Mouse (Mus musculus): ENCODE measurements around the gene Trnp1. TPM values are rescaled to one million over a fixed set of nuclear protein-coding genes. Genes with fewer than 3 reads are reported as not detected.

Trnp1 gene
- polyA plus RNA-seq, 1 experiment, result 10.4 TPM

GRCm38 (mm10) chr4:133460006-133460405, 38.3 kb downstream of the Trnp1 start:
- H3K36me3 ChIP-seq (ENCODE audit: control insufficient read depth, insufficient read depth, low read length, poor library complexity, severe bottlenecking), result no peaks in the 10 kb centered on the region
- H3K27ac ChIP-seq (ENCODE audit: insufficient read depth, low read length), result no peak overlapping the region
- no peak overlapping the region for H3K9ac ChIP-seq (ENCODE audit: low read depth, poor library complexity, severe bottlenecking)
- no peaks in the 10 kb centered on the region for H3K27me3 ChIP-seq (ENCODE audit: control insufficient read depth, insufficient read depth, low read length, poor library complexity, severe bottlenecking)
- no peak overlapping the region for H3K4me3 ChIP-seq (ENCODE audit: low read depth, low read length)
- H3K9me3 ChIP-seq (replicated peaks; ENCODE audit: control insufficient read depth, insufficient read depth, low read length, poor library complexity, severe bottlenecking), result no peaks in the 10 kb centered on the region
- H3K4me1 ChIP-seq (ENCODE audit: control insufficient read depth, insufficient read depth, low read length), result peaks cover 9% of the 10 kb centered on the region
- no peak for TF ChIP-seq EP300 (IDR thresholded peaks at IDR 0.05; ENCODE audit: insufficient read depth, low read depth, low read length)
- TF ChIP-seq CTCF (IDR thresholded peaks at IDR 0.05; ENCODE audit: low read depth, low read length), result no peak
- no peak for TF ChIP-seq POLR2A (IDR thresholded peaks at IDR 0.05; ENCODE audit: insufficient read depth, low read length)

GRCm38 (mm10) chr4:133458044-133458443, 40.3 kb downstream of the Trnp1 start:
- Histone ChIP-seq H3K9me3 (replicated peaks; ENCODE audit: control insufficient read depth, insufficient read depth, low read length, poor library complexity, severe bottlenecking) (no peaks in the 10 kb centered on the region), H3K9ac (ENCODE audit: low read depth, poor library complexity, severe bottlenecking) (no peak overlapping the region), H3K27me3 (ENCODE audit: control insufficient read depth, insufficient read depth, low read length, poor library complexity, severe bottlenecking) (no peaks in the 10 kb centered on the region), H3K4me3 (ENCODE audit: low read depth, low read length) (no peak overlapping the region), H3K36me3 (ENCODE audit: control insufficient read depth, insufficient read depth, low read length, poor library complexity, severe bottlenecking) (no peaks in the 10 kb centered on the region), H3K27ac (ENCODE audit: insufficient read depth, low read length) (no peak overlapping the region), H3K4me1 (ENCODE audit: control insufficient read depth, insufficient read depth, low read length) (peaks cover 6% of the 10 kb centered on the region)
- no peak for TF ChIP-seq POLR2A (IDR thresholded peaks at IDR 0.05; ENCODE audit: insufficient read depth, low read length)
- no peak for TF ChIP-seq CTCF (IDR thresholded peaks at IDR 0.05; ENCODE audit: low read depth, low read length)
- no peak for TF ChIP-seq EP300 (IDR thresholded peaks at IDR 0.05; ENCODE audit: insufficient read depth, low read depth, low read length)

GRCm38 (mm10) chr4:133452433-133452832, 45.9 kb downstream of the Trnp1 start:
- Histone ChIP-seq H3K4me3 (ENCODE audit: low read depth, low read length) (no peak overlapping the region), H3K27me3 (ENCODE audit: control insufficient read depth, insufficient read depth, low read length, poor library complexity, severe bottlenecking) (no peaks in the 10 kb centered on the region), H3K9ac (ENCODE audit: low read depth, poor library complexity, severe bottlenecking) (no peak overlapping the region), H3K36me3 (ENCODE audit: control insufficient read depth, insufficient read depth, low read length, poor library complexity, severe bottlenecking) (no peaks in the 10 kb centered on the region), H3K9me3 (replicated peaks; ENCODE audit: control insufficient read depth, insufficient read depth, low read length, poor library complexity, severe bottlenecking) (no peaks in the 10 kb centered on the region), H3K4me1 (ENCODE audit: control insufficient read depth, insufficient read depth, low read length) (peaks cover 8% of the 10 kb centered on the region), H3K27ac (ENCODE audit: insufficient read depth, low read length) (no peak overlapping the region)
- TF ChIP-seq POLR2A (IDR thresholded peaks at IDR 0.05; ENCODE audit: insufficient read depth, low read length) (no peak), CTCF (IDR thresholded peaks at IDR 0.05; ENCODE audit: low read depth, low read length) (no peak), EP300 (IDR thresholded peaks at IDR 0.05; ENCODE audit: insufficient read depth, low read depth, low read length) (no peak)

DNA sequence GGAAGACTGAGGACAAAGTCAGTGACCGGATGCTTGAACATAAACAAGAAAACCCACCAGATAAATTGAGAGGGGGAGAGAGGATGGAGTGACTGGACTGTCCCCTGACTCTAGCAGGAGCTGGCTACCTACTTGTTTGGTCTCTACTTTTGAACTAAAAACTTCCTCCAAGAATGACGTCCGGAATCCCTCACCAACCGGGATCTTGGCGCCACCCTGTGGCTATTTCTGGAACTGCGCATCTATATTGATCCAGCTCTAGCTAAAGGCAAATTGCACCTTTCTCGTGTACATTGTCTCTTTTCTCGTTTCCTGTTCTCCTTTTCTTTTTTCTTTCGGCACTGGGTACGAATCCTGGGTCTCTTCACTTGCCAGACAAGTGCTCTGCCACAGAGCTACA, 46.8 kb downstream of the Trnp1 start:
- no peak overlapping the region for H3K4me3 ChIP-seq (ENCODE audit: low read depth, low read length)
- no peaks in the 10 kb centered on the region for H3K36me3 ChIP-seq (ENCODE audit: control insufficient read depth, insufficient read depth, low read length, poor library complexity, severe bottlenecking)
- H3K9ac ChIP-seq (ENCODE audit: low read depth, poor library complexity, severe bottlenecking), result no peak overlapping the region
- no peak overlapping the region for H3K27ac ChIP-seq (ENCODE audit: insufficient read depth, low read length)
- no peaks in the 10 kb centered on the region for H3K27me3 ChIP-seq (ENCODE audit: control insufficient read depth, insufficient read depth, low read length, poor library complexity, severe bottlenecking)
- no peaks in the 10 kb centered on the region for H3K9me3 ChIP-seq (replicated peaks; ENCODE audit: control insufficient read depth, insufficient read depth, low read length, poor library complexity, severe bottlenecking)
- H3K4me1 ChIP-seq (ENCODE audit: control insufficient read depth, insufficient read depth, low read length), result peaks cover 8% of the 10 kb centered on the region
- TF ChIP-seq CTCF (IDR thresholded peaks at IDR 0.05; ENCODE audit: low read depth, low read length), result peak; percentile 89
- TF ChIP-seq POLR2A (IDR thresholded peaks at IDR 0.05; ENCODE audit: insufficient read depth, low read length), result no peak
- TF ChIP-seq EP300 (IDR thresholded peaks at IDR 0.05; ENCODE audit: insufficient read depth, low read depth, low read length), result no peak

GRCm38 (mm10) chr4:133449726-133450125, 48.6 kb downstream of the Trnp1 start:
- Histone ChIP-seq H3K9ac (ENCODE audit: low read depth, poor library complexity, severe bottlenecking) (no peak overlapping the region), H3K9me3 (replicated peaks; ENCODE audit: control insufficient read depth, insufficient read depth, low read length, poor library complexity, severe bottlenecking) (no peaks in the 10 kb centered on the region), H3K27ac (ENCODE audit: insufficient read depth, low read length) (no peak overlapping the region), H3K27me3 (ENCODE audit: control insufficient read depth, insufficient read depth, low read length, poor library complexity, severe bottlenecking) (no peaks in the 10 kb centered on the region), H3K4me3 (ENCODE audit: low read depth, low read length) (no peak overlapping the region), H3K4me1 (ENCODE audit: control insufficient read depth, insufficient read depth, low read length) (peaks cover 8% of the 10 kb centered on the region), H3K36me3 (ENCODE audit: control insufficient read depth, insufficient read depth, low read length, poor library complexity, severe bottlenecking) (no peaks in the 10 kb centered on the region)
- TF ChIP-seq EP300 (IDR thresholded peaks at IDR 0.05; ENCODE audit: insufficient read depth, low read depth, low read length) (no peak), CTCF (IDR thresholded peaks at IDR 0.05; ENCODE audit: low read depth, low read length) (peak; percentile 92), POLR2A (IDR thresholded peaks at IDR 0.05; ENCODE audit: insufficient read depth, low read length) (no peak)

DNA sequence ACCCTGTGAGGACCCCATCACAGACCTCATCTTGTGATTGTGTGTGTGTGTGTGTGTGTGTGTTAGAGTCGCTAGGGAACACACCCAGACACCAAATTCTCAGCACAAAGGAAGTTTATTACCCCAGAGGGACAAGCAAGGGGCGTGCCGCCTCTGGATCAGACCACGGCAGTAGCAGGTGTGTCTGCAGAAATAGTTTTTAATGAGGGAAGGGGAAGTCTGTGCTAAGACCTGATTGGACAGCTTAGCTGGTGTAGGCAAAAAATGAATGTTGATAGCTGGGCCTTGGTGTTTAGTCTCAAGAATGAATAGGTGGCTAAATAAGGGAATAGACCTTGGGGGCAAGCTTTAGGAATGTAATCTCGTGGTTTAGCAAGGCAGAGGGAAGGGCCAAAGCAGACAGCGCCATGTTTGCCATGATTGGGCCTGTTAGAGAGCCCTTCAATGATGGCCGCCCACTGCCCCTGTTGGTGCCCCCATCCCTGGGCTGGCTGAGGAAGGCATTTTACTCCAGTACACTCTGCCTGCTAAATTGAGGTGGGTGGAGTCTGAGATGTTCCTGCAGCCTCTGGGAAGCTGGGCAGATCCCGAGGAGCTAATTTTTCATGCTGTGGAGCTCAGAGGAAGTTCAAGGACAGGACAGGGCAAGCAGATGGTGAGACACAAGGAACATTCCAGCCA, 49.5 kb downstream of the Trnp1 start:
- Histone ChIP-seq H3K27ac (ENCODE audit: insufficient read depth, low read length) (no peak overlapping the region), H3K9ac (ENCODE audit: low read depth, poor library complexity, severe bottlenecking) (0 out of 2 replicates have a peak overlapping the region, but pooled peaks have one; percentile 29), H3K27me3 (ENCODE audit: control insufficient read depth, insufficient read depth, low read length, poor library complexity, severe bottlenecking) (no peaks in the 10 kb centered on the region), H3K36me3 (ENCODE audit: control insufficient read depth, insufficient read depth, low read length, poor library complexity, severe bottlenecking) (no peaks in the 10 kb centered on the region), H3K4me3 (ENCODE audit: low read depth, low read length) (no peak overlapping the region), H3K9me3 (replicated peaks; ENCODE audit: control insufficient read depth, insufficient read depth, low read length, poor library complexity, severe bottlenecking) (no peaks in the 10 kb centered on the region), H3K4me1 (ENCODE audit: control insufficient read depth, insufficient read depth, low read length) (peaks cover 8% of the 10 kb centered on the region)
- TF ChIP-seq EP300 (IDR thresholded peaks at IDR 0.05; ENCODE audit: insufficient read depth, low read depth, low read length) (no peak), POLR2A (IDR thresholded peaks at IDR 0.05; ENCODE audit: insufficient read depth, low read length) (no peak), CTCF (IDR thresholded peaks at IDR 0.05; ENCODE audit: low read depth, low read length) (no peak)
